Mouse (Mus musculus) heart, postnatal 0 days (tissue): ENCODE measurements around the gene Zbtb21. TPM values are rescaled to one million over a fixed set of nuclear protein-coding genes. Genes with fewer than 3 reads are reported as not detected.

Source experiments
- ATAC-seq: fragments of 200-750 bp; cut with Nextera tagmentation; 2 replicates; pipeline ENCODE4 v1.8.0; 2017; ENCODE audit warnings: low read depth, moderate number of reproducible peaks, moderate library complexity; ENCODE audit not compliant: insufficient read depth
- DNase-seq: peaks from one replicate; pipeline ENCODE4 v3.0.0-alpha.2; 2016; ENCODE audit warnings: low spot score
- H3K27ac ChIP-seq: fragments of 300-500 bp; sonication (generic); 2 replicates; pipeline ENCODE4 v1.5.1; 2014; ENCODE audit warnings: low read depth, mild to moderate bottlenecking
- H3K27me3 ChIP-seq: fragments of 300-500 bp; sonication (generic); 2 replicates; pipeline ENCODE4 v1.6.1; 2014; ENCODE audit warnings: low read length, mixed read lengths; ENCODE audit not compliant: control insufficient read depth, insufficient read depth
- H3K36me3 ChIP-seq: fragments of 300-500 bp; sonication (generic); replicated peaks from 2 replicates; pipeline ENCODE4 v1.6.1; 2014; ENCODE audit warnings: low read length, mixed read lengths; ENCODE audit not compliant: control insufficient read depth, insufficient read depth
- H3K4me1 ChIP-seq: fragments of 300-500 bp; sonication (generic); 2 replicates; pipeline ENCODE4 v1.6.1; 2014; ENCODE audit warnings: antibody characterized with exemption; ENCODE audit not compliant: control insufficient read depth, insufficient read depth
- H3K4me2 ChIP-seq: fragments of 300-500 bp; sonication (generic); 2 replicates; pipeline ENCODE4 v1.6.1; 2014; ENCODE audit warnings: low read depth, mild to moderate bottlenecking, low read length, moderate library complexity
- H3K4me3 ChIP-seq: fragments of 300-500 bp; sonication (generic); 2 replicates; pipeline ENCODE4 v1.5.1; 2014; ENCODE audit warnings: low read depth, low read length
- H3K9ac ChIP-seq: fragments of 300-500 bp; sonication (generic); replicated peaks from 2 replicates; pipeline ENCODE4 v1.6.1; 2014; ENCODE audit warnings: low read depth, low read length, mixed read lengths
- H3K9me3 ChIP-seq: fragments of 300-500 bp; sonication (generic); replicated peaks from 2 replicates; pipeline ENCODE4 v1.6.1; 2016; ENCODE audit warnings: low read length; ENCODE audit not compliant: control insufficient read depth
- CTCF ChIP-seq: IDR thresholded peaks from 2 replicates; pipeline ENCODE4 v1.5.1; 2016; ENCODE audit warnings: antibody characterized with exemption, control low read depth, low read depth
- EP300 ChIP-seq: IDR thresholded peaks from 2 replicates; pipeline ENCODE4 v1.6.1; 2016; ENCODE audit warnings: antibody characterized with exemption, low read depth
- WGBS: fragments of 180-500 bp; shearing (Covaris S2); extraction: QIAGEN DNeasy Blood & Tissue Kit; methylation state at CpG from one replicate; pipeline ENCODE4 v1.1.7; 2014; 5-methylcytosine and 5-hydroxymethylcytosine counted together
- polyA plus RNA-seq: library from polyadenylated mRNA; unstranded; fragments of >200 nt; fragmentation: Nextera tagmentation; extraction: Ambion mirVana; gene quantifications from 2 replicates; pipeline ENCODE4 v1.2.1, GENCODE M21; 2015
- total RNA-seq: library from RNA; depleted of rRNA; stranded (reverse); fragments of >200 nt; gene quantifications from 2 replicates; pipeline ENCODE4 v1.2.3, GENCODE M21; 2014; ENCODE audit warnings: low replicate concordance

Zbtb21 gene
- total and polyA plus RNA-seq, 2 experiments from 2014 or later: 4.6 to 36.1 TPM

- 0 out of 2 replicates have a peak, but pooled peaks cover 10% of the 10 kb centered on the region for H3K36me3 ChIP-seq
- no peak overlapping the region for H3K9ac ChIP-seq
- ATAC-seq: no peak
- H3K4me3 ChIP-seq: no peak overlapping the region
- H3K9me3 ChIP-seq: no peaks in the 10 kb centered on the region
- no peaks in the 10 kb centered on the region for H3K27me3 ChIP-seq
- no peaks in the 10 kb centered on the region for H3K4me1 ChIP-seq
- H3K4me2 ChIP-seq: no peak overlapping the region
- no peak for TF ChIP-seq EP300
- no peak for TF ChIP-seq CTCF
- H3K27ac ChIP-seq: no peak overlapping the region
- DNase-seq: no peak
Measured at GRCm38 (mm10) chr16:97941844-97942243, 20.6 kb downstream of the Zbtb21 start.

GRCm38 (mm10) chr16:97940471-97940973 is 21.9 kb downstream of the Zbtb21 start:
- TF ChIP-seq EP300 (no peak), CTCF (no peak)
- no peak overlapping the region for H3K9ac ChIP-seq
- no peak for ATAC-seq

GRCm38 (mm10) chr16:97935815-97936214 is 26.6 kb downstream of the Zbtb21 start:
- H3K36me3 ChIP-seq: no peaks in the 10 kb centered on the region
- H3K9me3 ChIP-seq: no peaks in the 10 kb centered on the region

More at GRCm38 (mm10) chr16:97940471-97940973, 21.9 kb downstream of the Zbtb21 start:
- H3K4me1 ChIP-seq: no peaks in the 10 kb centered on the region
- no peak overlapping the region for H3K4me3 ChIP-seq
- 91% methylated on average over 3 of the region's 3 CpGs for WGBS
- H3K27ac ChIP-seq: no peak overlapping the region
- DNase-seq: no peak
- H3K27me3 ChIP-seq: no peaks in the 10 kb centered on the region
- H3K9me3 ChIP-seq: no peaks in the 10 kb centered on the region
- H3K36me3 ChIP-seq: 0 out of 2 replicates have a peak, but pooled peaks cover 8% of the 10 kb centered on the region
- no peak overlapping the region for H3K4me2 ChIP-seq

GRCm38 (mm10) chr16:97930231-97930630 is 32.2 kb downstream of the Zbtb21 start:
- no peaks in the 10 kb centered on the region for H3K27me3 ChIP-seq
- DNase-seq (no peak), ATAC-seq (no peak)
- H3K27ac ChIP-seq: no peak overlapping the region
- H3K4me2 ChIP-seq: no peak overlapping the region
- TF ChIP-seq CTCF (no peak), EP300 (no peak)
- no peaks in the 10 kb centered on the region; the same call in 1 of the 2 replicates for H3K4me1 ChIP-seq
- H3K36me3 ChIP-seq: no peaks in the 10 kb centered on the region
- no peak overlapping the region for H3K4me3 ChIP-seq
- H3K9ac ChIP-seq: no peak overlapping the region
- no peaks in the 10 kb centered on the region for H3K9me3 ChIP-seq

More at GRCm38 (mm10) chr16:97935815-97936214, 26.6 kb downstream of the Zbtb21 start:
- no peak for TF ChIP-seq CTCF
- TF ChIP-seq EP300: no peak
- no peaks in the 10 kb centered on the region for H3K4me1 ChIP-seq
- no peak overlapping the region for H3K9ac ChIP-seq
- no peak overlapping the region for H3K4me3 ChIP-seq
- 85% methylated on average over 3 of the region's 3 CpGs for WGBS
- no peaks in the 10 kb centered on the region for H3K27me3 ChIP-seq
- H3K27ac ChIP-seq: no peak overlapping the region
- no peak overlapping the region for H3K4me2 ChIP-seq
- DNase-seq: no peak
- no peak for ATAC-seq

- Histone ChIP-seq H3K4me1 (no peaks in the 10 kb centered on the region; the same call in 1 of the 2 replicates), H3K36me3 (no peaks in the 10 kb centered on the region), H3K9ac (no peak overlapping the region), H3K4me2 (no peak overlapping the region), H3K9me3 (no peaks in the 10 kb centered on the region), H3K4me3 (no peak overlapping the region), H3K27me3 (no peaks in the 10 kb centered on the region), H3K27ac (no peak overlapping the region)
- 50% methylated on average over 1 of the region's 1 CpGs for WGBS
- DNase-seq: no peak
- no peak for TF ChIP-seq CTCF
- TF ChIP-seq EP300: no peak
- no peak for ATAC-seq
Measured at GRCm38 (mm10) chr16:97929520-97929919, 32.9 kb downstream of the Zbtb21 start.

- H3K4me3 ChIP-seq: no peak overlapping the region
- TF ChIP-seq CTCF (no peak), EP300 (no peak)
- H3K9ac ChIP-seq: no peak overlapping the region
- WGBS: 53% methylated on average over 3 of the region's 3 CpGs
- H3K27me3 ChIP-seq: no peaks in the 10 kb centered on the region
- no peak for DNase-seq
- H3K4me2 ChIP-seq: no peak overlapping the region
- no peaks in the 10 kb centered on the region for H3K9me3 ChIP-seq
- no peak overlapping the region for H3K27ac ChIP-seq
- no peak for ATAC-seq
- H3K4me1 ChIP-seq: peaks cover 4% of the 10 kb centered on the region
- no peaks in the 10 kb centered on the region for H3K36me3 ChIP-seq
Measured at GRCm38 (mm10) chr16:97927331-97927938, 35.0 kb downstream of the Zbtb21 start.
